Mouse (Mus musculus) thymus, postnatal 0 days (tissue): ENCODE results near the gene Gprin2. TPM values are rescaled to one million over a fixed set of nuclear protein-coding genes. Genes with fewer than 3 reads are reported as not detected.

Experiments
- DNase-seq: peaks from one replicate; pipeline ENCODE4 v3.0.0-alpha.2; 2015; ENCODE audit warnings: low spot score
- polyA plus RNA-seq: library from polyadenylated mRNA; unstranded; fragments of >200 nt; fragmentation: Nextera tagmentation; extraction: Ambion mirVana; gene quantifications from 2 replicates; pipeline ENCODE4 v1.2.1, GENCODE M21; 2015

Gene Gprin2
- 0.09 and 0.14 TPM in 2 replicates for polyA plus RNA-seq

DNA sequence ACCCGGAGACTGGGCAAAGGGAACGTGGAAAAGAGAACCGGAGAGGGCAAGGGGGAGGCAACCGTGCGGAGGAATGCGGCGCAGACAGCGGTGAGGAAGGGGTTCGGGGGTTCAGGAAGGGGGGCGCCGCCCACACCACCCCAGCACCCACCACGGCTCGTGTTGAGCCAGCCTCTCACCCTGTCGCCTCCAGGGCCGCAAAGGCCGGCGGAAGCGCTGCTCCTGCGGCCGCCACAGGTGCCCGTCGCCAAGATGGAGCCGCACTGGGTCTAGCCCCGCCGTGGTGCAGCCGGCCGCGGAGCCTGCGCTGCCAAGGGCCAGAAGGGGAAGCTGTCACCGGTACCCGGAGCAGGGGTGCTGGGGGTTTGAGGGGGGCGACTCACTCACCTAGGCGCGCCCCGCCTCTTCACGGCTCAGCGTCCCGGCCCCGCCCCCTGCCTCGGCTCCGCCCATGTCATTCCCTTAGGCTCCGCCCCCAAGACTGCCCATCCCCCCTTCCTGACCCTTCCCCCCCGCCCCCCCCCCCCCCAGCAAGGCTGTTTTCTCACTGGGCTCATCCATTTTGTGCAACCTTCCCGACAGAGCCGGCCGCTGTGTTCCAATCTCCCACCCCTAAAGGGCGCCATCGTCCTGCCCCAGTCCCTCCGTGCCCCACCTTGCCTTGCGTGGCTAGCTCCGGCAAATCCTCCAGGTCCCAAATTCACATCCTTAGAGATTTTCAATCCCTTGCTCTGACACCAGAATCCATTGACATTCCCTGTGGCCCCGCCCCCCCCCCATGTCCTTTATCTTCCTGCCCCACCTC is at the start of gene Gprin2:
Gene Gprin2, minus strand, starts transcription at position 423 of the 805 bp plus-strand sequence.
- peak; percentile 19 for DNase-seq

DNA sequence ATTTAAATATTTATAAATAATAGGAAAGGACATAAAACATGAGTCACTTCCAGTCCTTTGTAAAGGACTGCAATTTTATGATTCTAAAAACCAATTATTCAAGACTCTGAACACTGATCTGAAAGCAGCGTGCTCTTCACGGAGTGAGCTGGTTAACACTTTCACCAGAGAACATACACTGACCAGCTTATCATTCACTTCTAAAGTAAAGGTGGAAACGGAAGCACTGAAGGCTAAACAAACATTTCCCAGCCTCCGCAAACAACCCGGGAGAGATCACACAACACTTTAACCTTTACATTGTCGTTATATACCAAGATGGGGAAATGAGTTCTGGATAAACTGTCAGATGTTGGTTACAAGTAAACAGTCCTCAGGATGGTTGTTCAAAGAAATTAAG is 39.2 kb upstream of the Gprin2 start:
- no peak for DNase-seq

DNA sequence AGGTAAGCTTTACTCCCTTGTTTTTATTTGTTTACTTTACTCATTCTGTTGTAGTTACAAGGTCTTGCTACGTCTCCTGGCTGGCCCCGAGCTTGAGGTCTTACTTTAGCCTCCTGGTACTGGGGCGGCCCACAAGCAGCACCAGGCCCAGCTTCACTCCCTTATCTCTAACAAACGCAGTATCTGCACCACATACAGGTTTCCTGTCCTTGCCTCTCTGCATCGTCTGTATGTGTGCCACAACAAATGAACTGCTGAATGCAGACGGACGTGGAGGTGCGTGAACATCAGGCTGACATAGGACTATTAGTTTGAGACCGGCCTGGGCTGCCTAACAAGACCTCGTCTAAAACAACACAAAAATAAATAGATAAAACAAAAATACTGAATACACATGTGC is 38.8 kb upstream of the Gprin2 start:
- DNase-seq, result no peak

DNA sequence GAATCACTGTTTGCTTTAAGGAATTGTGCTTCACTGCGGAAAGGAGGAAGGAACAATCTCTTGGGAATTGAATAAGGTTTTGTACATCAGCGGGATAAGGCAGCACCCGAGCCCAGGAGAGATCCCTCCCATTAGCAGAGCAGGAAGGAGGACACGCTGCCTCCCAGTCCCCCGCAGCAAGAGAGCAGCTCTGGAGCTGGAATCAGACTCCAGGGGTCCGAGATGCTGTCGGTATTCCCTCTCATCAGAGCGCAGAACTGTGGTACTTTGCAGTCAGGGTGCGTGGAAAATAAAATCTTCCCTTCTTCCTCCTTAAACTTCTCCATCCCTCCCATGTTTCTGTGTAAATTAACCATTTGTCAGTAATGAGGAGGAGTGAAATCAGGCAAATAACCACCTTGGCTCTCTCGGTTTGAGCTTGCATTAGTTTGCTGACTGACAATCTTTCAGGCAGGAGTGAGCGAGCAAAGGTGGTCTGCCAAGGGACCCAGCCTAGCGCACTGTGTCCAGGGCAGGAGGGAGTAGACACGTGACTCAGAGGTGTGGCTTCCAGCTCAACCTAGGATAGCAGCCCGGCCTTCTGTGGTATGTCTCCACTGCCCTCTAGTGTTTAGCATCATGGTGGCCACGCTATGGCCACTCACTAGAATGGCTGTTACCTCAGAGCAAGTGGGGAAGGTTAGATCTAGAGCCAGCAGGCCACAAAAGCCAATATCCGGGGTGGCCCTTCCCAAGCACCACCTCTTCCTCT is 33.4 kb upstream of the Gprin2 start:
- peak; percentile 35 for DNase-seq

DNA sequence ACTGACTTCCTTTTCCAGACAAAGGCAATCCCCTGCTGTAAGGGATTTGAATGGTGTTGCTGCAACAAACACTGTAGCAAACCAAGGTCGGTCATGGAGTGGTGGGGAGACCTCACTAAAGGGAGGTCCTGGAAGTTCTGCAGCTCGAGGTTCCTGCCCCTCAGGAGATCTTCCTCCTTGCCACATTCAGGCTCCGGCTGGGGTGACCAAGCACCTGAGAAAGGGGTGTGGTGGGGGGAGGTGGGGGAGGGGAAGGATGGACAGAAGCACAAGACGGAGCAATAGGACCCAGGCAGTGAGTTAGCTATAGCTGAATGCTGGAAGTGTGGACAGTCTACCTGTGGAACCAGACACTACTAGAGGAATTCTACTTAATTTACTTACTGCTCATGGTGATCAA is 32.4 kb upstream of the Gprin2 start:
- no peak for DNase-seq

DNA sequence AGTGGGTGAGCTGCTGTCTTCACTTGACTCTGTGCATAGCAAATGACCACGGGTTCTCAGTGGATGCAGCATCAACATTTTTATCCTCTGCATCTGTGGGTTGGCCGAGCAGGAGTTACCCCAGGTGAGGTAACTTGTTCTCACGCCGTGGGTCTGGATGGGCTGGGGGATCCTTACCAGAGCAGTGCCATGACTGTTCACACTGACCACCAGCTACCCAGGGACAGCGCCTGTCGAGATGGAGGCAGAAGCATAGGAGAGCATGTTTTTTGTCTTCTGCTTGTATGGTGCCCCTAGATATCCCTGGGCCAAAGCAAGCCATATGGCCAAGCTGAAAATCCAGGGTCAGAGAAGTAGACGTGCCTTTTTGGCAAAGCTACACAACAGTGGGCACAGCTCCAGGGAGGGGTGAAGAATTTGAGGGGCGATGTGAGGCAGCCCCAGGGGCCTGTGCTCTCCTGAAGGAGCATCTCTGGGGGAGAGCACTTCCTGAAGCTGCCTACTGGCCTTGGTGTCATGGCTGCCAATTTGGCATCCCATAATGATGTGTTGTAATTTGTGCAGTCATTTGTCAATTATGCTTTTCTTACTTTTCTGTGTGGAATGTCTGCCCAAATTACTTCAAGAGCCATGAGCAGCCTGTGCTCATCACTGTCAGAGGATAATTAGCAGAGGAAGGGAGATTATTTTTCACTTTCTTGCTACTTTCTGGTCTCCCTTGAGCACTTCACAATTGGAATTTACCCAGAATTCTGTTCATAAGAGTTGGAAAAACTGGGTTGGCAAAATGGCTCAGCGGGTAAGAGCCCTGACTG is 31.6 kb upstream of the Gprin2 start:
- no peak for DNase-seq

DNA sequence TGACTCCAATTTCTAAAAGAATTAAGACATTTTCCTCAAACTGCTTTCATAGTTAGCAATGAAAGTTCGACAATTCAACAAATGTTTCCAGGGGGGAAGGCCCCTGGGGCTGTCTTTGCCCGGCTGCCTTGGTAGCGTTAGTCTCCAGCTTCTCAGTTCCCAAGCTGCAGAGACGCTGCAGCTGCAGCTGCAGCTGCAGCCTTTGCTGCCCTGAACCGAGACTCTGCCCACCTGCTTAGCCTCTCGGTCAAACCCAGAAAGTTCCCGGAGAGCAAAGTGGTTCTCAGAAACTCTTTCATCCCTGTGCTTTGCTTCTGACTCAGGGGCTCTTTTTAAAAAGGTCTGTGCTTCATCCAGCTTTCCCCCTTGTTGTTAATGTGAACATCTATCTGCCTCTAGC is 30.9 kb upstream of the Gprin2 start:
- DNase-seq, result peak; percentile 21

DNA sequence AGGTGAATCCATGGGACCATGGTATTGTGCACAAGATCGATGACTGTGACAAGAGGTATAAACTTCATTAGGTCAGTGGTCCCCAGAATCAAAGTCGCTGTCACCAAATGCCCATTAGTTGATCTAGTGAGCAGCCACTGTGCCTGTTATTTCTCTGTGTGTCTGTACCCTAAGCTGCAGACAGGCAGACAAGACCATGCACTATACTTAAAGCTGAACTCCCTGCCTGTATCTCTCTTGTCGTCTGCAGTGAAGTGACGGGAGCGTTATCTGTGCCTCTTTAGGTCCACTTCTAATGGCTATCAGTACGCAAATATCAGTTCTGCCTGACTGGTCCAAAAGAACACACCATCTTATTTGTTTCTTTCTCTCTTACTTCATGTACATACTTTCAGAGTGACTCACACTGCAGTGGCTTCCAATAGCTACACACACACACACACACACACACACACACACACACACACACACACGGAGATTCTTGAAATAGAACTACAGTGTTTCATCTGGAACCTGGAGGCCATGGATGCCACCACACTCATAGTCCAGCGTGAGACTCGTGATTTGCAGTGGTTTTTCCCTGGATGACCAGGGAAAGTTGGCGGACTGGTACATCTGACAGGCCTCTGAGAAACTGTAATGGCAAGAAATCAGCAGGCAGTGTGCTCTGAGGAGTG is 27.5 kb upstream of the Gprin2 start:
- no peak for DNase-seq

DNA sequence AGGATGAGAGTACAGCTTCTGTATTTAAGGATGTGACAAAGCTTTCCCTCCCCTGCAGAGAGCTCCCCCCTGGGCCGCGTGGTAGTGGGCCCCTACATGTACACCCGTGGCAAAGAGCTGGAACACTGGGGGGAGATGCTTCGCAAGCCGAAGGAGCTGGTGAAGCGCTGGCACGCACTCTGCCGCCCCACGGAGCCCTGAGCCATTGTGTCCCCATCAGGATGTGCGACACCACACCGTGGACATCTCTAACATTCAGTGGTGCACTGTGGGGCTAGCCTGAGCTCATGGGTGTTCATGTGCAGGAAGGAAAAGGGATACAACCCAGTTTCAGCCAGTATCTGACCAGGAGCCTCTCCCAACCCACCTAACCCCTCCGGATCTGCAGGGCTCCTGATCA is 26.5 kb upstream of the Gprin2 start:
- DNase-seq, result no peak

DNA sequence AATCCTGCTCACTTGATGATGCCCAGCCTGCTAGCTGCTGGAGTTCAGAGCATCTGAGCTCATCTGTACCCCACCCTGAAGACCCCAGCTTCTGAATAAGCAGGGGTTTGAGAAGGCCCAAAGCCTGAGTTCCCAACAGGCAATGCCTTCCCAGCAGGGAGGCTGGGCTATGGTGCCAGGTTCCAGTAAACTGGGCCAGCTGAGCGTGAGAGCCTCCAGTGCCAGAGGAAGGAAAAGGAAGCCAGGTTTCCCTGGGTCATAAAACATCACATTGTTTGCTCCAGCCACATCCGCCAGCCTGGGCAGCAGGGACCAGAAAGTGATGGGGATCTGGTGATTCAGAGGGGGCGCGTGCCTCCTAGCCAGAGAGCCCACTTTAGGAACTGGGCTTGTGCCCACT is 25.1 kb upstream of the Gprin2 start:
- no peak for DNase-seq

DNA sequence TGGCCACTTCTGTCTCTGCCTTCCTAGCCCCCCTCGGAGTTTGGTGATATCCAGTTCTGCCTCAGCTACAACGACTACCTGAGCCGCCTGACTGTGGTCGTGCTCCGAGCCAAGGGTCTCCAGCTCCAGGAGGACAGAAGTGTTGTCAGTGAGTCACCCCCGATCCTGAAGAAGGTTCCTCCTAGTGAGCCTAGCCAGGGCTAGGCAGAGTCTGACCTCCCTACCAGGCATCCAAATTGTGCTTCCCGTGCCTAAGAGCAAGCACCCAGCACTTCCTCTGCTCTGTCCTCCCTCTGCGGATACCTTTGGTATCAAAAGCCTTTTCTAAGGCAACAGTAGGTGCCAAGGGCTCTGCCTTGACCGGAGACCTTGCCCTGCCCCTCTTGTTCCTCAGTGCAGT is 24.5 kb upstream of the Gprin2 start:
- no peak for DNase-seq

DNA sequence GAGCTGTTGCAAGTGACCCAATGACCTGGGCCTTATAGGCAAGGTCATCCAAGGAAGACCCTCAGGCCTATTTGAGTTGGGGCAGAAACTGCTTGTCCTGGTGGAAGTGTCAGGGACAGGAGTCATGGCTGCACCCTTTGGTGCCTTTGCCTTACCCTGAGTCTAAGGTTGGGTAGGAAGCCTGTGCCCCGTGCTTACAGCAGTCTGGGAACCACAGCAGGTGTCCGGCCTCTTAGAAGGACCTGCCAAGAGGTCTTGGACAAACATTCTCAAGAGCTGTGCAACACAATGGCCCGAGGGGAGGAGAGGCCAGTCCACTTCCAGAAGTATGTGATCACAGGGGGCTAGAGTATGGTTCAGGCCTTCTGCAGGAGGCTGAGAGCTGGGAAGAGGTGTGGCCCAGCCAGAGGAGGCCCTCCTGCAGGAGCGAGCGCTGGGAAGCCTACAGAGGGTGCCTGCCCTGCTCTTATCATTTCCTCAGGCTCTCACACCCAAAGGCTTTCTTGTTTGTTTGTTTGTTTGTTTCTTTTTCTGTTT is 22.0 kb upstream of the Gprin2 start:
- DNase-seq, result no peak

DNA sequence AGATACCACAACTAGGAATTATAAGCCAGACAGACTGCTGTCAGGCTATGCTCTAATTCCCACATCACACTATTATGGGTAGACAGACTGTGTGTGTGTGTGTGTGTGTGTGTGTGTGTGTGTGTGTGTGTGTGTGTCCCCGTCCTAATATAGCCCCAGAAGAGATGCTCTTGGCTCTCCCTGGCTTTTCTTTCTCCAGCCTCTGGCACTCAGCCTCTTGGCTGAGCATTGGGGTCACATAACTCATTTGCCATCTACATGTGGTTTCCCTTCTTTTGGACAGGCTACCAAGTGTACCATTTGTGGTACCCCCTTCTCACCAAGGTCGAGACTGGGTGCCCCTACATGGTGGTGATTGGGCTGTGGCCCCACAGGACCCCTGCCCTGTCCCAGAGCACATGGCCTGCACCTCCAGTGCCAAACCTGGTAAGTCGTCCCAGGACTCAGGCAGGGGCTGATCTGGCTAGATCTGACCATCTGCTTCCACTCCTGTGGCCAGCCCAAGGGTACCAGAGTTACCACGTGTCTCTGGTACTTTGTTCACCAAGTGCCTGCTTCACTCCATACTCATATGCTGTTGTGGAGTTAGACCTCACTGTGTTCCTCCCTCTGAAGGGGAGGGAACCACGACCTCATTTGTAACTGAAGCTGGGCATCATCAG is 20.1 kb upstream of the Gprin2 start:
- DNase-seq, result no peak

DNA sequence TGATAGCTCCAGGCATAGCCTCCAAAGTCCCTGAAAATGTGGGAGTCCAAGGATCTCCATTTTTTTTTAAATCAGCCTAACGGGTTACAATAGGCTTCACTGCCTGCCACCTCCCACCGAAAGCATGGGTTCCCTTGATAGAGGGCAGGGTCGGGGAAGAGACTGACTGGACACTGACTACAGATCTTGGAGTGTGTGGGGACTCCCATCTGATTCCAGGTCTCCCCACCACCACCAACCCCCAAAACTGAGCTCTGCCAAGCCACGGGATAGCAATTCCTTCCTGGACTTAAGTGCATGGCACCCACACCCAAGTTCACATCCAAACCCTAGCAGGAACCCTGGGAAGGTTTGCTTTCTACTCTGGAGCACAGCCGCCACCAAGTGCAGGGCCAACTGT is 19.0 kb upstream of the Gprin2 start:
- no peak for DNase-seq

DNA sequence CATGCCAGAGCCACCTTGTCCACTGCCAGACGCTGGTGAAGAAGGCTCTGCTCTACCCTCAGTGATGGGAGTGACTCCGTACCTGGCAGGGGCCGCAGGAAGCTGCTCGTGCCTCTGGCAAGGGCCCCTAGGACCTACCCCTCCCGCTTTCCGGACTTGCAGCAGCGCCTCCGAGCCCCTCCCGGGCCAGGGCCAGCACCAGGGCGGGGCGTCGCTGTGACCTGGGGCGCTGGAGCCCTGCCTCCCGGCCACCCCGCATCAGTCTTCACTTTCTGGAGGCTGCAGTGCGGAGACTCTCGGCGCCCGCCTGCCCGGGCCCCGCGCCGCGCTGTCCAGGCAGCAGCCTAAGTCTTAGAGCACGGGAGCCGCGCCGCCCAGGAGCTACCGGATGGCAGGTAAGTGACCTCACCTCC is 18.3 kb upstream of the Gprin2 start:
- no peak for DNase-seq

DNA sequence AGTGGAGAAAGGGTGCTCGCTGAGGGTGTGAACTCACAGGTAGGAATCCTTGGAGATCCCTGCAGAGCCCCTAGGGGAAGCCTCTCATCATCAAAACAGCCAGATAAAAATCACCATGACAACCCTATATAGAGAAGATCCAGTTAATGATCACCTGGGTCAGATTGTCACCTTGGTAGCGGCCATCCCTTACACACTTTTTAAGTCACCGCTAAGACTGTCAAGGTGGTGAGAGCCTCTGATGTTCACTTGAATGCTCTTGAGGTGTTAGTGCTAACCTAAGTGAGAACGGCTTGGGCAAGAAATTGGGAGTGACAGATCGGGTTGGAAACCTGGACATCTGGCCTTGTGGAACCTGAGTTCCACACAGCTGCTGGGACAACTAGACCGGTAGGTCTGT is 17.8 kb upstream of the Gprin2 start, which contains the start of gene Syt15:
Gene Syt15, plus strand, starts transcription at position 301 of the 400 bp plus-strand sequence.
- no peak for DNase-seq

DNA sequence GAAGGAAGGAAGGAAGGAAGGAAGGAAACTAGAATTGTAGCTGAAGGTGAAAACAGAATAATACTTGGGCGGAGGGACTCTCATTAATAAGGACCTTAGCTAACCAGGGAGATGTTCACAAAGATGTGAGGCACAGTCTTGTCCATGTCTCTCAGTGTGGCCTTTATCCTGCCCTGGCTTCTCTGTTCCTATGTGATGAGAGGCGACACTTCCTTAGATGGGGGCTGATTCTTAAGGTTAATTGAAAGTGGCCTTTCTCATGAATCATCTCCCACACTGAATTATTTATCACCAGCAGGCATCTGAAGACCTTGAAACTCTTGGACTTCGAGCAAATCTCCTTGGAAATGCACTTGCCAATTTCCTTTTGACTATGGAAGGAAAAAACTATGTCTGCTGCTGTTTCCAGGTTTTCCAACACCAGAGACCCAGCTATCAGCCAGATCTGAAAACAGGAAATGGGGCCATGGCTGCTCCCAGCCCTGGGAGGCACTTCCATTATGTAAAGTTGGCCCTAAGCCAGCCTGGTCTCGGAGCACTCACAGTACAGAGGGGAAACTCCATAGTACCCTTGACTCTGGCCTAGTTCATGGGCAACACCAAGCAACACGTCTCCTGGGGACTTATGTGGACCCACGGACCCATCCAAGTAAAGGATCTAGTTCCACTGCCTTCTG is 14.1 kb upstream of the Gprin2 start:
- DNase-seq, result no peak

DNA sequence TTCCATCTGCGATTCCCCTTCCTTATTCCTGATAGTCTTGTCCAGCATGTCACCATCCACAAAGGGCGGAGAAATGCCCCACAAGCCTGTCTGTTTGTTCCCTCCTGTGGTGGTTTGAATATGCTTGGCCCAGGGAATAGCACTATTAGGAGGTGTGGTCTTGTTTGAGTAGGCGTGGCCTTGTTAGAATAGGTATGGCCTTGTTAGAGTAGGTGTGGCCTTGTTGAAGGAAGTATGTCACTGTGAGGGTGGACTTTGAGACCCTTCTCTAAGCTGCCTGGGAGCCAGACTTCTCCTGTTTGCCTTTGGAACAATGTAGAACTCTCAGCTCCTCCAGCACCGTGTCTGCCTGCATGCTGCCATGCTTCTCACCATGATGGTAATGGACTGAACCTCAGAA is 8.5 kb upstream of the Gprin2 start:
- no peak for DNase-seq

DNA sequence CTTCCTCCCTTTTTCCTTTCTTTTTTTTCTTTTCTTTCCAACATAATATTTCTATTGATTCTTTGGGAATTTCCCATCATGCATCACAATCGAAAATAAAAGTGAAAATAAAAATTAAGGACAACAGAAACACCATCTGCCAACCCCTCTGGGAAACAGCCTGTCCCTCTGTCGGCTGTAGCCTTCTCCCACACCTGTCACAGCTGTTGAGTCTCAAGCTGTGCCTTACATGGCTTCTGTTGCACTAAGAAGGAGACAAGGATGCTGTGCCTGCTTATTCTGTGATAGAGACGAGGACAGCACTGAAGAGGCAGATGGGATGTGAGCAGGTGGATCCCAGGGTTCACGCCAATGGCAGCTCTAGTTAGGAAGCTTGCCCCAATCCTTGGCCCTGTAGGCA is 7.6 kb upstream of the Gprin2 start:
- no peak for DNase-seq

DNA sequence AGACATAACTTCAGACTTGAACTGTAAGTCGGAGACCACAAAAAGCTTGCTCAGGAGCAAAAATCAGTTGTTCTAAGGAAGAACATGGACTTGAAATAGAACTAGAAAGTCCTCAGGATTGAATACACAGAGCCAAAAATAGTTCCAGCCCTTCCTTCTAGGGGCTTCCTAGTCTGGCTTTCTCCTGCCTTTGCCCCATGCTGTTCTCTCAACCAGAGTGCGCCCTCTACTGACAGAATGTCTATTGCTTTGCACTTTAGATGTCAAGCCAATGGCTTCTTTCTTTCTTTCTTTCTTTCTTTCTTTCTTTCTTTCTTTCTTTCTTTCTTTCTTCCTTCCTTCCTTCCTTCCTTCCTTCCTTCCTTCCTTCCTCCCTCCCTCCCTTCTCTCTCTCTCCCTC is 7.2 kb upstream of the Gprin2 start:
- peak; percentile 59 for DNase-seq
